Mouse (Mus musculus): ENCODE results near the gene Auts2. TPM values are rescaled to one million over a fixed set of nuclear protein-coding genes. Genes with fewer than 3 reads are reported as not detected.
A peak's percentile ranks its signal among the peaks of the same experiment; 100 is the strongest.

The Auts2 gene
- polyA plus RNA-seq, 1 experiment: 9.6 TPM

DNA sequence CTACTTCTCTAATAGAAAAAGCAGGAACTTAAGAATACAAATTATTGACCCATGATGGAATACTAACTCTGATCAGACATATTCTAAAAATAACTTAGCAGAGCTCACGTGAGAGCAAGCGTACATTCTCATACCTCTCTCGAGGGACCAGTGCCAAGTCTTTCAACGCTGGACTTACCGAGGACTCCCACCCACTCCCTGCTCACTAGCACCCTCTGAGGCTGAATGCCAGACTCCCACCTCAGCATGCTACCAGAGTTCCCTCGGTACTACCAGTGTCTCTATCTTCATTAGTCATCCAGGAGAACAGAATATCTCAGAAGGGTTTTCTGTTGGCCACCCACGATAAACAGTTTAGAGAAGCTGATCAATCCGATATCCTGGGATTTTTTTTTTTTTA lies 105.2 kb downstream of the Auts2 start:
- TF ChIP-seq CTCF (IDR thresholded peaks at IDR 0.05; ENCODE audit: insufficient read depth, low read length): no peak
- no peak for TF ChIP-seq POLR2A (IDR thresholded peaks at IDR 0.05; ENCODE audit: borderline replicate concordance, extremely low read depth, low read depth, low read length)
- 27% methylated on average over 8 of the region's 8 CpGs for WGBS
- DNase-seq: no peak
- Histone ChIP-seq H3K4me1 (ENCODE audit: control insufficient read depth, insufficient read depth, low read length) (no peaks in the 10 kb centered on the region), H3K4me3 (replicated peaks; ENCODE audit: extremely low read depth, low read depth, low read length) (no peak overlapping the region)

DNA sequence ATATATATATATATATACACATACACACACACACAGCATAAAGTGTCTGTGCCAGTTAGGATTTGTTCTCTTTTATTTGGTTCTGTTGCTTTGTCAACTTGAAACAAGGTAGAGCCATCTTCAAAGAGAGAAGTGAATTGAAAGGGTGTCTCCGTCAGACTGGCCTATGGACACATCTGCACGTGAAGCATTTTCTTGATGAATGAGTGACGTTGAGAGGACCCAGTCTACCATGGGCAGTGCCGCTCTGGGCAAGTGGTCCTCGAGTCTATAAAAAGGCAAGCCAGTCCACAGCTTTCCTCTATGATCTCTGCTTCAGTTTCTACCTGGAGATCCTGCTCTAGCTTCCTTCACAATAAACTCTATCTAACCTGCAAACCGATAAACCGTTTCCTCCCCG lies 105.7 kb downstream of the Auts2 start:
- 79% methylated on average over 8 of the region's 8 CpGs for WGBS
- H3K4me1 ChIP-seq (ENCODE audit: control insufficient read depth, insufficient read depth, low read length): no peaks in the 10 kb centered on the region
- TF ChIP-seq POLR2A (IDR thresholded peaks at IDR 0.05; ENCODE audit: borderline replicate concordance, extremely low read depth, low read depth, low read length) (no peak), CTCF (IDR thresholded peaks at IDR 0.05; ENCODE audit: insufficient read depth, low read length) (no peak)
- no peak for DNase-seq
- no peak overlapping the region for H3K4me3 ChIP-seq (replicated peaks; ENCODE audit: extremely low read depth, low read depth, low read length)

DNA sequence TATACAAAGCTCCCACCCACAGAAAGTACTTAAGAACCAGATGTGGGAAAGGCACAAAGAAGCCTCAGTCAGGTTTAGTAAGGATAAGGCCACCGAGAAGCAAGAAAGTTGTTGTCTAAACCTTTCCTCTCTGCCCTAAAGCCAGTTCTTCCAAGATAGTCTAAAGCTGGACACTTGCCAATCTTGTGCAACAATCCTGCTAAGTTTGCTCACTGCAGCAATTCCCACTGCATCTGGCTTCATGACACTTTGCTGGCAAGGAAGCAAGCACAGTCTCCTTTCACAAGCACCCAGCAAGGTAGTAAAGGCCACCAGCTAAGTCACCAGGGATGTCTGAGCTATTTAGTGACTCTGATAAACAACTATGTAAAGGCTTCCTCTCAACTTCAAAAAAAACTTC lies 106.2 kb downstream of the Auts2 start:
- 19% methylated on average over 1 of the region's 1 CpGs for WGBS
- DNase-seq: peak; percentile 11
- H3K4me1 ChIP-seq (ENCODE audit: control insufficient read depth, insufficient read depth, low read length): no peaks in the 10 kb centered on the region
- TF ChIP-seq CTCF (IDR thresholded peaks at IDR 0.05; ENCODE audit: insufficient read depth, low read length): no peak
- TF ChIP-seq POLR2A (IDR thresholded peaks at IDR 0.05; ENCODE audit: borderline replicate concordance, extremely low read depth, low read depth, low read length): no peak
- no peak overlapping the region for H3K4me3 ChIP-seq (replicated peaks; ENCODE audit: extremely low read depth, low read depth, low read length)

DNA sequence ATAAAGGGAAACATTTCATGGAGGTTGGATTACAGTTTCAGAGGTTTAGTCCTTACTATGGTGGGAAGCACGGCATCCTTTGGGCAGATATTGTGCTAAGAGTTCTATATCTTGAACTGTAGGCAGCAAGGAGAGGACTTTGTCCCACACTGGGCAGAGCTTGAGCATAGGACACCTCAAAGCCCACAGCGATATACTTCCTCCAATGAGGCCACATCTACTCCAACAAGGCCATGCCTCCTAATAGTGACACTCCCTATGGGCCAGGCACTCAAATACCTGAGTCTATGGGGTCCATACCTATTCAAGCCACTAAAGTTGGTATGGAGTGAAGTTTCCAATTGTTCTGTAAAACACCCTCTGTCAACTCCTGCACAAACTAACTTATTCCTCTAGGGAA lies 106.7 kb downstream of the Auts2 start:
- H3K4me3 ChIP-seq (replicated peaks; ENCODE audit: extremely low read depth, low read depth, low read length): no peak overlapping the region
- WGBS: 99% methylated on average over 2 of the region's 2 CpGs
- H3K4me1 ChIP-seq (ENCODE audit: control insufficient read depth, insufficient read depth, low read length): no peaks in the 10 kb centered on the region
- DNase-seq: no peak
- TF ChIP-seq POLR2A (IDR thresholded peaks at IDR 0.05; ENCODE audit: borderline replicate concordance, extremely low read depth, low read depth, low read length) (no peak), CTCF (IDR thresholded peaks at IDR 0.05; ENCODE audit: insufficient read depth, low read length) (no peak)

DNA sequence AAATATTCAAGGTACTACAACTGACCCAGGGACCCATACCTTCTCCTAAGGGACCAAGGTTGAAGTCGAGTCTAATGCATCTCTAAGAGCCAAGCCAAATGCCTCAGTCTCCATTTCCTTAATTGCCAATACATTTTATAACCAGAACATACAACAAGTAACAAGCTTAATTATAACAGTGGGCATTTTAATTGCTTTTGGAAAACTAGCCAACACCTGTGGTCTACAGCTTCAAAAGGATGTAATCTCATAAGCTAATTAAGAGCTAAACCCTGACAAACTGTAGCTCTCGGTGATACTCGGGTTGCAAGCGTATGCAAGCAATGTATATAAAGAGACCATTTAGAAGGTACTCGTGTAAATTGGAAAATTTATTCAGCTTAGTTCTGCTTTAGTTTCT lies 107.7 kb downstream of the Auts2 start:
- Histone ChIP-seq H3K4me1 (ENCODE audit: control insufficient read depth, insufficient read depth, low read length) (no peaks in the 10 kb centered on the region), H3K4me3 (replicated peaks; ENCODE audit: extremely low read depth, low read depth, low read length) (no peak overlapping the region)
- WGBS: 92% methylated on average over 5 of the region's 5 CpGs
- DNase-seq: no peak
- TF ChIP-seq CTCF (IDR thresholded peaks at IDR 0.05; ENCODE audit: insufficient read depth, low read length) (no peak), POLR2A (IDR thresholded peaks at IDR 0.05; ENCODE audit: borderline replicate concordance, extremely low read depth, low read depth, low read length) (no peak)

DNA sequence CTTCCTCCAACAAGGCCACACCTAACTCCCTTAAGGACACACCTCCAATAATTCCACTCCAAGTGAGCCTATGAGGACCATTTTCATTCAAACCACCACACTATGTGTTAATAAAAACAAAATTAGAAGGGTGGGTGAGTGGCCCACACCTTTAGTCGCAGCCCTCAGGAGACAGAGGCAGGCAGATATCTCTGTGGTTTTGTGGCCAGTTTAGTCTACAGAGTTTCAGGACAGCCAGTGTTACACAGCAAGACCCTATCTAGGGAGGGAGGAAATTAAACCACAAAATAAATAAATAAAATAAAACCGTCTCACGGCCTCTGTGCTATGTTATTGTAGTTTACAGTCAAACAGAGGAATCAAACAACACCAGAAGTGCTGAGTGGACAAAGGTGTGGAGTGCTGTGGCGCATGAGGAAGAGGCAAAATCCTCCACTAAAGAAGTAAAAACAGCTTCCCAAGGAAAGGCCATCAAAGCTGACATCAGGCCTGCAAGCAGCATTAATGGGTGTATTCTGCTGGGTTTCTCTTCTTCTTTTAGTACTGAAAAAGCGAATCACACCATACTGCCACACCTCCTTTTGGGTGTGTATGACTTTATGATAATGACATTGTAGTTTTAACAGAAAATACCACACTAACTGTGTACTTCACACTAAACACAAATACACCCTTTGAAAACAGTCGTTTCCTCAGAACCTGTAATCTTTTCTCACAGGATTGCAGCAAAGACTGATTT lies 109.6 kb downstream of the Auts2 start:
- no peak for DNase-seq
- 81% methylated on average over 6 of the region's 6 CpGs for WGBS
- TF ChIP-seq CTCF (IDR thresholded peaks at IDR 0.05; ENCODE audit: insufficient read depth, low read length) (no peak), POLR2A (IDR thresholded peaks at IDR 0.05; ENCODE audit: borderline replicate concordance, extremely low read depth, low read depth, low read length) (no peak)
- Histone ChIP-seq H3K4me1 (ENCODE audit: control insufficient read depth, insufficient read depth, low read length) (no peaks in the 10 kb centered on the region), H3K4me3 (replicated peaks; ENCODE audit: extremely low read depth, low read depth, low read length) (no peak overlapping the region)

DNA sequence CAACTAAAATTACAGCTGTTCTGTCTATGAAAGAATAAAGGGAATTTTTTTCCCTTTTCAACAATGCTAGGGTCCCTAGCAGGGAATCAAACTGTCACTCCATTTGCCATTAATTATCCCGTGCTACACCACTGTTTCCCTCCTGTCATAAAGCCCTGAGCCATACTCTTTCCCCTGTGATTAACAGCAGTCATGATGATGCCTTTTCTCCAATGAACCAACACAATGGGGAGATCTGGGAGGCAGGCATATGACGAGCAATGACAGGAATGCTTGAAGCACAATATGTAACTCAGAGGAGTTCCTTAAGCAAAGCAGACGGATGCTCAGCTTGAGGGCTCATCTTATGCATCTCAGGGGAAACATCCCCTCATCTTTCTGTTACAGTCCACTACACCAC lies 113.8 kb downstream of the Auts2 start:
- TF ChIP-seq POLR2A (IDR thresholded peaks at IDR 0.05; ENCODE audit: borderline replicate concordance, extremely low read depth, low read depth, low read length): no peak
- TF ChIP-seq CTCF (IDR thresholded peaks at IDR 0.05; ENCODE audit: insufficient read depth, low read length): no peak
- DNase-seq: no peak
- WGBS: 85% methylated on average over 3 of the region's 3 CpGs
- Histone ChIP-seq H3K4me1 (ENCODE audit: control insufficient read depth, insufficient read depth, low read length) (no peaks in the 10 kb centered on the region), H3K4me3 (replicated peaks; ENCODE audit: extremely low read depth, low read depth, low read length) (no peak overlapping the region)

DNA sequence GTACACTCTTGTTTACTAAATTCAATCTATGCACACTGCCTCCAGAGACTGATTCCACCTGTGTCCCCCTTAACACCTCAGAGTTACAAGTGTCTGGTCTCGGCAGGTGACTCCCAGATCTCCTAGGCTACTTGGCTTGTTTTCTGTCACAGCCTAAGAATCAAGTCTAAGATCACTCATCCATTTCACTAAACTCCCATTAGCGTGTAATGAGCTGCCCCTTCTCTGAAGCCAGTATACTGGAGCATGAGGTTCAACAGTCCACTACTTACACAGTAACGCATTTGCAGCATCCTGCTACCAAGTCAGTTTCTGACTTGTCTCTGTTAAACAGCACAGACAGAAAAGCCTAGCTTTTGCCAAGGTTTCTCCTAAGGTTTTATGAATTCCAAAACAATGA lies 116.8 kb downstream of the Auts2 start:
- TF ChIP-seq POLR2A (IDR thresholded peaks at IDR 0.05; ENCODE audit: borderline replicate concordance, extremely low read depth, low read depth, low read length) (no peak), CTCF (IDR thresholded peaks at IDR 0.05; ENCODE audit: insufficient read depth, low read length) (no peak)
- H3K4me3 ChIP-seq (replicated peaks; ENCODE audit: extremely low read depth, low read depth, low read length): no peak overlapping the region
- no peaks in the 10 kb centered on the region for H3K4me1 ChIP-seq (ENCODE audit: control insufficient read depth, insufficient read depth, low read length)
- 95% methylated on average over 3 of the region's 3 CpGs for WGBS
- DNase-seq: no peak

DNA sequence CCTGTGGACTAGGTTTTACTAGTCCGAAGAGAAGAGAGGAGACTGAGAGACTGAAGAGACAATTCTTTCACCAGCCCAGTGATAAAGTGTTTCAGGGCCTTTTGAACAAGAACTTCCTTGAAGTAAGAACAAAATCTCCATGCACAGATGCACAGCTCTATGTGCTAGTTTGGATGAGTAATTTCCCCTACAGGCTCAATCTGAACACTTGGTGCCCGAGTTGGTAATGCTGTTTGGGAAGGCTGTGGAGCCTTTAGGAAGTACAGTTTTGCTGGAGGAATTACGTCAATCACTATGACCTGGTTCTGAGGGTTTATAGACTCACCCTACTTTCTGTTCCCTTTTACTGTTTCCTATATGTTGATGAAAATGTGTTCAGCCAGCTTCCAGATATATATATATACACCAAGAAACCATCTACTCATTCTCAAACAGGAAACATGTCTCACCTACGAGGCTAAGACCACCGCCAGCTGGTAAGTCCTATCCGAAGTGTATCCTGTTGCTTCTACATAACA lies 117.3 kb downstream of the Auts2 start:
- Histone ChIP-seq H3K4me3 (replicated peaks; ENCODE audit: extremely low read depth, low read depth, low read length) (no peak overlapping the region), H3K4me1 (ENCODE audit: control insufficient read depth, insufficient read depth, low read length) (no peaks in the 10 kb centered on the region)
- DNase-seq: no peak
- TF ChIP-seq CTCF (IDR thresholded peaks at IDR 0.05; ENCODE audit: insufficient read depth, low read length) (no peak), POLR2A (IDR thresholded peaks at IDR 0.05; ENCODE audit: borderline replicate concordance, extremely low read depth, low read depth, low read length) (no peak)
- 71% methylated on average over 6 of the region's 6 CpGs for WGBS

DNA sequence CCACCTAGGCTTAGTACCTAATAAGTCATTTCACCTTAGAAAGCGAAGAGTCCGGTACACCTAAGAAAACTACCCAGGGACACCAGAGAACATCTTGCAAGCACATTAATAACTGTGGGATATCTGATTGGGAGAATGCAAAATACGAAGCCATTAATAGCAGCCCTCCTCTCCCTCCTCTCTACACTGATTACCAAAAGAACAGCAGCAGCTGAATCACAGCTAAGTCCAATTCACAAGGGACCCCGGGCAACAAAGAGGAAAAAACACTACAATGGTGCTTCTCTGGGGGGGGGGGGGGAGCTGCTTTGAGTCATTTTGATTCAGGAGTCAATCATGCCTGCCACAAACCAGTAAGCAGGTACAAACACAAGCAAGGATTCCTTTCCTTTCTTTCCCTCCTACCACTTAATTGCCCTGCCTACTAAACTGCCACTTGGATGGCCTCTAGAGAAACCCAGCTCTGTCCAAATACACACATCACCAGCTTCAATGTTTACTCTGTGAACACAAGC lies 132.7 kb downstream of the Auts2 start:
- no peak for DNase-seq
- WGBS: 67% methylated on average over 4 of the region's 4 CpGs
- no peaks in the 10 kb centered on the region for H3K4me1 ChIP-seq (ENCODE audit: control insufficient read depth, insufficient read depth, low read length)
- no peak overlapping the region for H3K4me3 ChIP-seq (replicated peaks; ENCODE audit: extremely low read depth, low read depth, low read length)
- TF ChIP-seq POLR2A (IDR thresholded peaks at IDR 0.05; ENCODE audit: borderline replicate concordance, extremely low read depth, low read depth, low read length) (no peak), CTCF (IDR thresholded peaks at IDR 0.05; ENCODE audit: insufficient read depth, low read length) (no peak)

Data from lung, adult 2 months (tissue).